Mouse (Mus musculus) ES-E14 (cell line): ENCODE measurements around the gene Gm10283. TPM values are rescaled to one million over a fixed set of nuclear protein-coding genes. Genes with fewer than 3 reads are reported as not detected.

Experiments used
- DNase-seq: peaks from one replicate; pipeline ENCODE4 v3.0.0-alpha.2; 2013; ENCODE audit warnings: low read depth, low spot score
- H3K27ac ChIP-seq: 2 replicates; pipeline ENCODE4 v1.5.1; 2012; ENCODE audit warnings: low read depth, mild to moderate bottlenecking, low read length, moderate library complexity, mixed read lengths; ENCODE audit not compliant: poor library complexity, insufficient read depth, severe bottlenecking
- H3K36me3 ChIP-seq: 2 replicates; pipeline ENCODE4 v1.6.1; 2012; ENCODE audit warnings: mild to moderate bottlenecking, low read length, moderate library complexity, mixed read lengths; ENCODE audit not compliant: control insufficient read depth, poor library complexity, insufficient read depth, severe bottlenecking
- H3K4me1 ChIP-seq, 2 experiments: fragments of 150-350 bp in 1 of 2; sonication (generic) in 1 of 2; 2 replicates each; pipeline ENCODE4 v1.6.1; 2012; ENCODE audit warnings: low read length in 2 of 2, mild to moderate bottlenecking in 1 of 2, mixed read lengths in 1 of 2; ENCODE audit not compliant: control insufficient read depth in 2 of 2, insufficient read depth in 2 of 2, poor library complexity in 1 of 2
- H3K4me3 ChIP-seq, 2 experiments: fragments of 150-350 bp in 1 of 2; sonication (generic) in 1 of 2; 2 replicates each; pipeline ENCODE4 v1.5.1; 2012; ENCODE audit warnings: low read length in 2 of 2, low read depth in 1 of 2, mild to moderate bottlenecking in 1 of 2, mixed read lengths in 1 of 2; ENCODE audit not compliant: insufficient read depth in 1 of 2, poor library complexity in 1 of 2, severe bottlenecking in 1 of 2
- H3K9ac ChIP-seq: 2 replicates; pipeline ENCODE4 v1.6.1; 2012; ENCODE audit warnings: low read depth, mild to moderate bottlenecking, low read length, mixed read lengths; ENCODE audit not compliant: poor library complexity, insufficient read depth, severe bottlenecking
- H3K9me3 ChIP-seq: fragments of 150-350 bp; sonication (generic); 2 replicates; pipeline ENCODE4 v1.6.1; 2012; ENCODE audit warnings: low read depth, mild to moderate bottlenecking, low read length; ENCODE audit not compliant: control insufficient read depth, insufficient read depth
- CHD2 ChIP-seq: IDR thresholded peaks from 2 replicates; pipeline ENCODE4 v1.6.1; 2014; ENCODE audit warnings: mild to moderate bottlenecking, low read depth, low read length, inconsistent platforms
- HCFC1 ChIP-seq: IDR thresholded peaks from 2 replicates; pipeline ENCODE4 v1.6.1; 2012; ENCODE audit warnings: low read length, inconsistent platforms, borderline replicate concordance; ENCODE audit not compliant: insufficient read depth
- MAFK ChIP-seq: IDR thresholded peaks from 2 replicates; pipeline ENCODE4 v1.6.1; 2014; ENCODE audit warnings: mild to moderate bottlenecking, low read depth, low read length, inconsistent platforms; ENCODE audit not compliant: insufficient read depth
- ZC3H11A ChIP-seq: IDR thresholded peaks from 2 replicates; pipeline ENCODE4 v1.6.1; 2012; ENCODE audit warnings: low read depth, mild to moderate bottlenecking, inconsistent platforms, low read length, borderline replicate concordance
- ZNF384 ChIP-seq: IDR thresholded peaks from 2 replicates; pipeline ENCODE4 v1.6.1; 2012; ENCODE audit warnings: low read depth, low read length, inconsistent platforms
- in situ Hi-C, 2 experiments: fragments of 600-800 bp; cut with MboI; formaldehyde crosslinking; loops; one replicate each; pipeline ENCODE4 v1.15.1; 2025; ENCODE audit warnings: low sequenced_read_pairs in 2 of 2, inconsistent platforms in 1 of 2; ENCODE audit not compliant: unreplicated experiment in 2 of 2
- total RNA-seq: library from RNA; depleted of rRNA; stranded (reverse); fragments of 300-350 nt; gene quantifications from 2 replicates; pipeline ENCODE4 v1.2.3, GENCODE M21; 2012; rRNA removed

The Gm10283 gene
- total RNA-seq, 1 experiment: not detected

DNA sequence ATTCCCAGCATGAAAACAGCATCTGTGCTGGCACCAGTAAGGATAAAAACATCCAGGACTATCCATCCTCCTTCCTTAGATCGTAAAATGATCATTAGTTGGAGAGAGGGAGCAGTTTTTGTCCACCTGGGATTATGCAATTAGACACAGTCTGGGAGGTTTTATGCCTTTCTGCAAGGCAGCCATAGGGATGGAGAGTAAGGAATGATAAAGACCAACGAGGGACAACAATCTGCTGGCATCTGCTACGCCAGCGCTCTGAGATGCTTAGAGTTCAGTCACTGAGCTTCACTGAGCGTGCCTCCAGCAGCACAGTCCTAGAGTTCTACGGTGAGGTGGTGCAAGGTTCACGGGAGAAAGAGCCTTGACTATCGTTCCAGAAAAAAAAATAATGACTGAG is 96.6 kb downstream of the Gm10283 start:
- in situ Hi-C loops: no loop called here

DNA sequence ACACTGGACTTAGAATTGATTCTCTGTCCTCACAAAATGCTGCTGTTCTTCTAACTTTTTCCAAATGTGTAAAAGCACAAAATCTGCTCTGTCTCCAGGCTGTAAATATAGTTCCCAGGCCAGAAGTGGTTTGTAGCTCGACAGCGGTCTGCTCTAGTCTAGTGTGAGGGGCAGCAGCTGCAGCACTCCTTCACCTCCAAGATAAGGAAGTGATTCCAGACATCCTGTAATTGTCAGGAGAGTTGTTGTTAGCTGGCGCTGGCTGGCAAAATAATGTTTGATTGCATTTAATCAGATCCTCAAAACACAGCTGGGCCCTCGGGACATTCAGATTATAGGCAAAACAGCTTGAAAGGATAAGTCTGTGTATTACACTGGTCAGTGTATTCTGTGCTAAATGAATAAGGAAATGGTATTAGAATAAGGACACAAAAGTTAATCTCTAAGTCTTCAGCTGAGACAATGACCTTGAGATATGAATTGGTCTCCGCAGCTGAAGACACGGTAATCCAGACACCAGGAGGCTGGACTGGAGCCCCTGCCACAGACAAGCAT is 97.9 kb downstream of the Gm10283 start:
- Histone ChIP-seq H3K9me3 (no peaks in the 10 kb centered on the region), H3K27ac (no peak overlapping the region), H3K4me1 (no peaks in the 10 kb centered on the region), H3K4me3 (no peak overlapping the region), H3K36me3 (no peaks in the 10 kb centered on the region), H3K9ac (no peak overlapping the region)
- TF ChIP-seq ZC3H11A: no peak
- no peak for TF ChIP-seq HCFC1
- TF ChIP-seq CHD2: no peak
- no peak for TF ChIP-seq ZNF384
- TF ChIP-seq MAFK: no peak
- in situ Hi-C loops: no loop called here
- no peak for DNase-seq

More for the DNA sequence above, 96.6 kb downstream of the Gm10283 start:
- Histone ChIP-seq H3K4me1 (no peaks in the 10 kb centered on the region), H3K36me3 (no peaks in the 10 kb centered on the region), H3K9me3 (no peaks in the 10 kb centered on the region), H3K27ac (no peak overlapping the region), H3K4me3 (no peak overlapping the region), H3K9ac (no peak overlapping the region)
- no peak for DNase-seq
- no peak for TF ChIP-seq ZC3H11A
- no peak for TF ChIP-seq ZNF384
- TF ChIP-seq MAFK: no peak

DNA sequence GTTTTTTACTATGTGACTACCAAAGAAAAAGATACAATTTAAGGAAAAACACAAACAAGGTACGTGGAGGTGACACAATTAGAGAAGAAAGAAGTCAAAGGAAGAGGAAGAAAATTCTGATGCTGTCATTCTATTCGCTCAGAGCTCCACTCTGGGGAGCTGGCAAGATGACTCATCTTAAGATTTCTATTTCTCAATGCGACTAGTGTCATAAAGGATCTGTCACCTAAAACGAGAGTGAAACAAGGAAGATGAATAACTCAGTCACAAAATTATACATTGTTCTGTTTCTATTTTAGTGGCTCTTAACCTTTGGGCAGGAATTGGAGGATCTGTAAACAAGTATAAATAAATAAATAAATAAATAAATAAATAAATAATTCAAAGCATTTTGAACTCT is 109.3 kb downstream of the Gm10283 start:
- no peak for TF ChIP-seq ZNF384
- no peak for TF ChIP-seq CHD2
- TF ChIP-seq MAFK: no peak
- no peak for TF ChIP-seq ZC3H11A
- TF ChIP-seq HCFC1: no peak
- no peak overlapping the region for H3K4me3 ChIP-seq
- H3K9ac ChIP-seq: no peak overlapping the region
- in situ Hi-C loops: no loop called here
- H3K36me3 ChIP-seq: no peaks in the 10 kb centered on the region
- H3K27ac ChIP-seq: no peak overlapping the region
- DNase-seq: no peak
- H3K9me3 ChIP-seq: no peaks in the 10 kb centered on the region
- no peaks in the 10 kb centered on the region for H3K4me1 ChIP-seq

DNA sequence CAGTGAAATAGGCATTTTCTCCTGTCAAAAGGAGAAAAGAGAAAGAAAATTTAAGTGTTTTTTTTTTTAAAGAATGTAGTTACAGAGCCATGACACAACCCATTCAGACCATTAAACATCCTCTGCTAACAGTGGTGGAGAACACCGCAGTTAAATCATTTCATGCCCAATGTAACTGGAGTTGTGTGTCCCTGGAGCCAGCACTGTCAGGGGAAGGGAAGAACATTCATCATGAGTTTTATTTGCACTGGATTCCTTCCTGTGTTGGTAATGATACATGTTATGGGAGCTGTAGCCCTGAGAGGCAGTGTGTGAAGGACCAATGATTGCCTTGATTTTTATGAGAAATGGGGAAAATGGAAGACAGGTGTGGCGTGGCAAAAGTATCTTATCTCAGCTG is 116.4 kb downstream of the Gm10283 start:
- no peak overlapping the region for H3K9ac ChIP-seq
- H3K36me3 ChIP-seq: no peaks in the 10 kb centered on the region
- H3K4me3 ChIP-seq: no peak overlapping the region
- no peak overlapping the region for H3K27ac ChIP-seq
- no peaks in the 10 kb centered on the region for H3K9me3 ChIP-seq
- no peak for DNase-seq
- no peaks in the 10 kb centered on the region for H3K4me1 ChIP-seq
- in situ Hi-C loops: no loop called here
- TF ChIP-seq CHD2 (no peak), MAFK (no peak)

Other genes starting within 250 kb of the Gm10283 start
- gene Aadat, start 2.7 kb upstream of the Gm10283 start, total RNA-seq: 0.40 TPM in 1 of 2 replicates, not detected in the other
- gene Mfap3l, start 129.6 kb upstream of the Gm10283 start, total RNA-seq: 7.0 and 9.1 TPM in 2 replicates